Mouse (Mus musculus): ENCODE measurements around the gene Smox. TPM values are rescaled to one million over a fixed set of nuclear protein-coding genes. Genes with fewer than 3 reads are reported as not detected.

Gene Smox
- total RNA-seq, 2 experiments from 2014 or later: 21.4 to 22.2 TPM

DNA sequence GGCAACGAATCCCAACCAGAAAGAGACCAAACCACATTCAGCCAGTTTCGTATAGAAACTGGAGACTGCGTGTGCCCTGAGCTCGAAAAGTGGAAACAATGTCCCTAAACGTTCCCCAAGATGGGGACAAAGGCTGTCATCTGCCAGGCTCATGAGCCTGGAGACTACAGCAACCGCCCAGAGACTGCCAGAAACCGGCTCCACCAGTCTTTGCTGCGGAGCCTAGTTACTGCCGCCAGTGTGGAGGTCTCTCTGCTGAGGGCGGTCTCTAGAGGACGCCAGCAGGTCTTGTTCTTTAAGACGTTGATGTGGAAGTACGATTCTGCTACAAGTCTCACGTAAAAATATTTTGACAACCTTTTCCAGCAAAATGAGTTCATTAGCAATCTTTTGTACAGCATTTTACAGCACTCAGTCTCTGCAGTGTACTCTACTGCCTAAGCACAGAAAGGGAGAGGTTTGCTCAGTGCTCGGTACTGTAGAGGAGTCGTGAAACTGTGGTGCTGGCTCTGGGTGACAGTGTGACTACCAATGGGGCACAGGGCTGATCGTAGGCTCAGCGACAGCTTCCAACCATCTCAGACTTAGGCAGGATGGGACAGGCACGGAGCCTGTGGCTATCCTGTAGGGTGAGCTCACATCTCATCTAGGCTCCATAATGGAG lies 55.6 kb downstream of the Smox start:
- DNase-seq: no peak
- intact Hi-C loops (cut with DNase I): loop anchor here (5.0 kb wide), 1 partner anchor 120 kb away; no protein-coding TSS in a partner anchor

DNA sequence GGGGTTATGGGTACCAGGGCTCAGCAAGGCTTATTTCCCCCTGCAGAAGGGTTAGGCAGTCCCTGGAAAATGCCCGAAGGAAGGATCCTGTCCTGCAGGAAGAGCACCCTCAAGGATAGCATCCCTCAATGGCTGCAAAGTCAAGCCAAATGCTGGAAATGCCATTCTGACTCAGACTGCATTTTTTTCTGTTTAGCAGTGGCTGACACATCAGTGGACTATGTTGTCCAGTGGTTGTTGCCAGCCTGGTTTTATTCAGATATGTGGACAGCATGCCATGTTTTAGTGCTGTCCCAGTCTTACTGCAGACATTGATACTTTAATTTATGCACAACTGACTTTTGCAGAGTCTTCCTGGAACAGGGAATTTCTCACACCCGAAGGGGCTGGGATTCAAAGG lies 57.0 kb downstream of the Smox start:
- intact Hi-C loops (cut with DNase I): loop anchor here (5.0 kb wide), 1 partner anchor 119 kb away; no protein-coding TSS in a partner anchor
- no peak for DNase-seq

DNA sequence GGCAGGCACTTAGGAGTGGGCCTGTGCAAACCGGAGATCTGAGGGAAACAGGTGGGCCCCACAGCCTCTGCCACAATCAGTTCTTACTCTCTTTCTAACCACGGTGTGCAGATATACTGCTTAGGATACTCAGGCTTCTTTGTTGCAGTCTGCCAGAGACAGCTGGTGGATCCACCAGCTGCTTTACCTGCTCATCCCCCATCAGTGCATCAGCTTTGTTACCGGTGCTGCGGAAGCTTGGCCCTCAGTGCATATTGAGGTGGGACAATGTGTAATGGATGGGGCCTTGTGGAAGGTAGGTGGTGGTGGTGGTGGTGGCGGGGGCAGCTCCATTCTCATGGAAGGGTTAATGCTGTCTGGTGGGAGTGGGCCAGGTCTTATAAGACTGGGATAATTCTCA lies 57.8 kb downstream of the Smox start:
- intact Hi-C loops (cut with DNase I): loop anchor here (5.0 kb wide), 1 partner anchor 118 kb away; no protein-coding TSS in a partner anchor

DNA sequence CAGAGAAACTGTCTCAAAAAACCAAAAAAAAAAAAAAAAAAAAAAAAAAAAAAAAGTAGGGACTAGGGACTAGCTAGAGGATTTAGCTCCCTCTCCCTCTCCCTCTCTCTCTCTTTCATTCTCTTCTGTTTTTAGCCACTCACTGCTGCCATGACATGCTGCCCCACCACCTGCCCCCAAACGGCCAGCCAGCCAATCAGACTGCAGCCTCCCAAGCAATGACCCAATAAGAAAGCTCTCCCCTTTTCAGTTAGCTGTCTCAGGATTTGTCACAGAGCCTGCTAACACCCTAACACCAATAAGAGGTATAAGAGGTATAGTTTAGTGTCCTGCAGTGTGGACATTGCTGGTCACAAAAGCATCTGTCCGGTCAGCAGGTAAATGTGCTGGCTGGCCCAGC lies 59.2 kb downstream of the Smox start:
- no peak for DNase-seq
- intact Hi-C loops (cut with DNase I): no loop called here

More for the DNA sequence above, 57.8 kb downstream of the Smox start:
- no peak for DNase-seq

DNA sequence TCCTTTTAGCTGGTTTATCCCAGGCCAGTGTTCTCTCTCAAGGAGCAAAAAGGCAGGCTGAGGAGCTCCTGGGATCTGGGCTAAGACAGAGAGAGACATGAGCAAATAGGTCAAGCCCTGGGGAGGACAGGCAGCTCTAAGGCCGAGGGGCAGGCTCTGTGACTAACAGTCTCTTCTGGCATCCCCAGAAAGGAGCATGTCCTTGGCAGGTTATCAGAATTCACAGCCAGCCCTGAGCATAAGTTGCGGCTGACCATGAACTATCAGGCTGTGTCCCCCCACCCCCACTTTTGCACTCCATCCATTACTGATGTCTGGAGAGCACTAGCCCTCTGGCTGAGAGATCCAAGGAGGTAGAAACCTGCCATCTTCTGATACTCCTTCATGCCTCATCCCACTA lies 59.6 kb downstream of the Smox start:
- DNase-seq: no peak
- intact Hi-C loops (cut with DNase I): no loop called here

DNA sequence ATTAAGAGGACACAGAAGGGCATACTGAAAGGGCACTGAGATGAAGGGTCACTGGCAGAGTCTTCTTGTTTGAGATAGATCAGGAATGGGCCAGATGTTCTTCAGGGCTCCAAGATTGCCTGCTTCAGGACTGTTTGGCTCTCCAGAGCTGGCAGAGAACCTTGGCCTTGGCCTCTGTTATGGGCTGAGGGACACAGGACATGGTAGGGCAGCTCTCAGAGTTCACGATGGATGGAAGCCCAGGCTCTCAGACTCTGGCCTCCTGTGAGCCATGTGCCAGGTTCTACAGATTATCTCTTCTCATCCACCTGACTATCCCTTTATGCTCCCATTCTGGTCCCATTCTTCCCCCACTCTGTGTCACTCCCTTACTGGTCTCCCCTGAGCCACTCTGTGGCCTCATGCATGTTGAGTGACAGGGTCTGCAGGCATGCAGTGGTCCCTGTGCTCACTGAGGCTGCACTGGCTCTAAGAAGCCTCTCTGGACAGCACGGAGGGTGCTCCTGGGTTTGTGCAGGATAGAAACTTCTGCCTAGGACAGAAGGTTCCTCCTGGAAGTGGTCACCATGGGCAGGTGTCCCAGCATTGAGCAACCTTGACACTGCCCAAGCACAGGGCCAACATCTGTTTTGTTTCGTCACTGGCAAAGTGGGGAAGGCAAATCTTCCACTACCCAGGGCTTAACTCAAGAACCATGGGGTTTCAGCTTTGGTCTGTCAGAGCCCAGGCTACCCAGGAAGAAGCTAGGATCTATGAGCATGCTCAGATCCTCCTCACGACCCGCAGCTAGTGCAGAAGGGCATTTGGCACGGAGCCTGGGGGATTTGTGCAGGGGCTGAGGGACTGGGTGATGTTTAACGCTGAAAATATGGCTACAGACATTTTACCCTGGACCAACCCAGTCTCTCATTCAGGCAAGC lies 60.7 kb downstream of the Smox start:
- intact Hi-C loops (cut with DNase I): no loop called here
- DNase-seq: peak in 1 of 2 experiments; percentile 30

DNA sequence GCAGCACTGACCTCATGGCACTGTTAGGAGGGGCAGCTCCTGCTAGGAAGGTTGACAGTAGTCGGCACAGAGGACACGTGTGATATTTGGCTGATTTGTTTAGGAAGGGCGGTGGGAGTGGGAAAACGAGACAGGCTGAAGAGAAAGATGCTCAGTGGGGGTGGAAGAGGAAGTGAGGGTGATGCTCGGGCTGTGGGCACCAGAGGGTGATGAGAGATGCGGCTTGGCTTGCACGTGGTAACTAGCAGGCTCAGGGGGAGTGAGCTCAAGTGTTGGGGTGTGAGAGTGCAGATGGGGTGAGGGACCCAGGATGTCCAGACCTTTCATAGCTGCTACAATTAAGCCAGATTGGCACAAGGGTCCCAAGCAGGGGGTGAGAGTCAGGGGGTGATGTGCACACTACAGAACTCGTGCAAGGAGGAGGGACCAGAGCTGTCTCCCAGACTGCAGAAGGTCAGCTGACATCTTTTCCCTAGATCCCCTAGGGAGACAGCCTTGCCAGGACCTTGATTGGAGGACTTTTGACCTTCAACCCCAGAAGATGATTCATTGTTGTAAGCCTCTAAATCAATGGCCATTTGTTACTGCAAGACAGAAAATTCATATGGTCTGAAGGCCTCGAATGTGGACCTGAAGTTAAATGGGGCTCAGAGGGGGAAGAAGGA lies 61.6 kb downstream of the Smox start:
- DNase-seq: no peak
- intact Hi-C loops (cut with DNase I): no loop called here

DNA sequence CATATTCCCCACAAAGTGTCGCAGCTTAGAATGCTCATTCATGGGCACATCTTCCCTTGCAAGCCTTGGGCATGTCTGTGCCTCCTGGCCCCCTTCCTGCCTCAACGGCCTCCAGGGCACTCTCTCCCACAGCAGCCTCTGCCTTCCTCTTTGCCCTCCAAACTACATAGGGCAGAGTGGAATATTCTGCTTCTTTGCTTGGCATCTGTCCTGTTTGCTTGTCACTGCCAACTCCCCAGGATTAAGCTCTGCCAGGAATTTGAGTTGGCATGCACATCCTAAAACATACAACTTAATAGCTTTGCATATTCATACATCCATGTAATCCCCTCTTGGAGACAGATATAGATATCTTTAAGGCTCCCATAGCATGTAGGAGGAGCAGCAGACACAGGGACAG lies 66.6 kb downstream of the Smox start:
- no peak for DNase-seq

DNA sequence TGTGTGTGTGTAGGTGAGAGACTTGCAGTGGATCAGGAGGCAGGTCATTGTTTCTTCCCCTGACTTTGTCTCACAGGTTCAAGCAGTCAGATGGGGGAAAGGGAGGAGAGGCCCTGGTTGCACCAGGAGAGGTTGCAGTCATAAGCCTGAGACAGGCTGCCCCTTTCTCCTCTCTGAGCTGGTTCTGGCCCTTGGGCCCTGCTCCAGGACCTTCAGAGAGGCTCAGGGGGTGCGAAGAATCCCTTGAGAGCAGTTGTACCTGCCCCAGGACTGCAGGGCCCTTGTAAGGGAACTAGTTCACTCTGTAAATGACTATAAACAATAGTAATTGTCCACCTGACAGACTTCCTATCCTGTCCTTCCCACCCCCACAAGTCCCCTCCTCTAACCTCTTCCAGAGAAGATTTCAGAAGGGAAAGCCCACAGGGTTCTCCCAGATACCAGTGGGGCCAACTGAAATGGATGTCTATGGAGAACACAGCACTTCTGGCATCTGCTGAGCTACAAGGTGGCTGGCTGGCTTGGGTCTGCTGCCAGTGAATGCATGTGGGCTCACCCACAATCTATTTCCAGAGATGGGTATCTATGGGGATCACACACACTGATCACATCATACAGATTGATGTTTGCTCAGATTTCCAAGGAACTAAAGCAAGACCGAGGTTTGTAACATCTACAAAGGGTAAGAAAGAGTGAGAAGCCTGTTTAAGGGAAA lies 69.1 kb downstream of the Smox start:
- DNase-seq: no peak
- intact Hi-C loops (cut with DNase I): loop anchor here (5.0 kb wide), 1 partner anchor 387 kb away; no protein-coding TSS in a partner anchor

More for the DNA sequence above, 66.6 kb downstream of the Smox start:
- intact Hi-C loops (cut with DNase I): no loop called here

DNA sequence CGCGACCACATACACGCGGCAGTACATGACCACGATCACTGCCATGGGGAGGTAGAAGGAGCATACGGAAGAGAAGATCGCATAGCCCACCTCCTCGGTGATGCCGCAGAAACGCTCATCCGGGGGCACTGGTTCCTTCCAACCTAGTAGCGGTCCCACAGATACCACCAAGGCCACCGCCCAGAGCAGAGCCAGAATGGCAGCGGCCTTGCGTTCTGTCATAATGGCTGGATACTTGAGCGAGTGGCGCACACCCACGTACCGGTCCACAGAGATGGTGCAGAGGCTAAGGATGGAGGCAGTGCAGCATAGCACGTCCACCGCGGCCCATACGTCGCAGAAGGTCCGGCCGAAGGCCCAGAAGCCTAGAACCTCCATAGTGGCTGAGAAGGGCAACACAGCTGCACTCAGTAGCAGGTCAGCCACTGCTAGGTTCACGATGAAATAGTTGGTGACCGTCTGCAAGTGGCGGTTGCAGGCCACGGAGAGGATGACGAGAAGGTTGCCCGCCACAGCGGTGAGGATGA lies 70.1 kb downstream of the Smox start:
- intact Hi-C loops (cut with DNase I): loop anchor here (5.0 kb wide), 1 partner anchor 386 kb away; no protein-coding TSS in a partner anchor
- DNase-seq: no peak

DNA sequence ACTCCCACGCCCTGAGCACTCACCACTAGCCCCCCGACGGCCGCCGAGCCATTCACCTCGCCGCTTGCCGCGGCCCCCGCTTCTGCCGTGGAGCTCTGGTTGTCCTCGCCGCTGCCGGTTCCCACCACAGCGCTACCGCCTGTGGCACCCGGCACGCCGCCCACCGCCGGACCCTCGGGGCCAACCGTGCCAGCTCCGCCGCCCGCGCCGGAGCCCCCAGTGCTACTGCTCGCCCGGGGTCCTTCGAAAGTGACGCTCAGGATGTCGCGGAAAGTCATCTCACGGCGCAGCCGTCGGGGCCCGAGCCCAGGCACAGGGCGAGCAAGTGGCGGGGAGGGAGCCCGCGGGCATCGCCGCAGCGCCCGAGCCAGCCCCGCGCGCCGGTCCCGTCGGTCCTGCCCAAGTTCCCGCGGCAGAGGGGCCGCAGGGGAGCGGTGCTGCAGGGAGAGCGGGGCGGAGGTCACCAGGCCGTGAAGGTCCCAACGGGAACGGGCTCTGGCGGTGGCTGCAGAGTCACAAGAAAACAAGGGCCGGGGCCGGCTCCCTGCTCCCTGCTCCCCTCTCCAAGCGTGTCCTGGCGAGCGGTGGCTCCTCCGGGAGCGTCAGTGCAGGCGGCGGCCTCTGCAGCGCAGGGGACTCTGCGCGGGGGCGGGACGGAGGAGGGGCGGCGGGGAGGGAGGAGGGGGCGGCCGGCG lies 70.7 kb downstream of the Smox start, which contains the start of gene Adra1d:
TSS of gene Adra1d (minus strand) at position 393 of the 695 bp plus-strand sequence.
- intact Hi-C loops (cut with DNase I): loop anchor here (1.0 to 5.0 kb wide), 3 partner anchors 209 to 385 kb away; no protein-coding TSS in a partner anchor
- peak; percentile 22 to 48 for DNase-seq

DNA sequence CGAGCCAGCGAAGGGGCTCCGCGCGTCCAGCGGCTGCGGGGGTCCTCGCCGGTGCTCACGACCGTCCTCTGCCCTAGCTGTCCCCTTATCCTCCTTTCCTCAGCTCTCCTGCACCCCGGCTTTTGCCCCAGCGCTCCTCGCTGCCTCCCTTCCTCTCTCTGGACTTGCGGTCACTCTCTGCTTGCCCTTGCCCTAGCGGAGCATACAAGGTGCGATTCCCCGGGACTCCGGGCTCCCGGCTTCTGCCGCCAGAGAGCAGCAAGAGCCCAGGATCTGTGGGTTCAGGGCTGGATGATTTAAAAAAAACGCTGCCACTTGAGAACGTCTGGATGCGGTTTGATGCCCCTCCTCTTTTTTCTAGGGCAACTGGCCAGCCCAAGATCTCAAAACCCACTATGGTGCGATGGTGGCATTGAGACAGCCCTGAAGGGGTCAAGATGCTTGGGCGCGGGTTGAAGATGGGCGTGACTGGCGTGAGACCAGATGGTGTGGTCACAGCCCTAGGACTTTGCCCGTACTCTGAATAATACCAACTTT lies 71.4 kb downstream of the Smox start:
- intact Hi-C loops (cut with DNase I): loop anchor here (1.0 to 5.0 kb wide), 3 partner anchors 209 to 385 kb away; no protein-coding TSS in a partner anchor

More for the DNA sequence above, 71.4 kb downstream of the Smox start:
- peak; percentile 62 to 68 for DNase-seq

Other genes with a start within 250 kb of the Smox start
- gene Pank2, start 229.0 kb upstream of the Smox start, total RNA-seq (2021): 10 to 100 TPM; 20.9 to 25.7 TPM
- gene Rnf24, start 138.6 kb upstream of the Smox start, total RNA-seq (2021): 1 to 10 TPM; 2.9 to 3.2 TPM
- 1 to 10 TPM; 3.3 to 3.8 TPM for gene Adra1d, start 70.8 kb downstream of the Smox start, total RNA-seq (2021)

All from heart, postnatal 36 days (tissue).